Mouse (Mus musculus): ENCODE measurements around the gene Ripk3.

Gene Ripk3

DNA sequence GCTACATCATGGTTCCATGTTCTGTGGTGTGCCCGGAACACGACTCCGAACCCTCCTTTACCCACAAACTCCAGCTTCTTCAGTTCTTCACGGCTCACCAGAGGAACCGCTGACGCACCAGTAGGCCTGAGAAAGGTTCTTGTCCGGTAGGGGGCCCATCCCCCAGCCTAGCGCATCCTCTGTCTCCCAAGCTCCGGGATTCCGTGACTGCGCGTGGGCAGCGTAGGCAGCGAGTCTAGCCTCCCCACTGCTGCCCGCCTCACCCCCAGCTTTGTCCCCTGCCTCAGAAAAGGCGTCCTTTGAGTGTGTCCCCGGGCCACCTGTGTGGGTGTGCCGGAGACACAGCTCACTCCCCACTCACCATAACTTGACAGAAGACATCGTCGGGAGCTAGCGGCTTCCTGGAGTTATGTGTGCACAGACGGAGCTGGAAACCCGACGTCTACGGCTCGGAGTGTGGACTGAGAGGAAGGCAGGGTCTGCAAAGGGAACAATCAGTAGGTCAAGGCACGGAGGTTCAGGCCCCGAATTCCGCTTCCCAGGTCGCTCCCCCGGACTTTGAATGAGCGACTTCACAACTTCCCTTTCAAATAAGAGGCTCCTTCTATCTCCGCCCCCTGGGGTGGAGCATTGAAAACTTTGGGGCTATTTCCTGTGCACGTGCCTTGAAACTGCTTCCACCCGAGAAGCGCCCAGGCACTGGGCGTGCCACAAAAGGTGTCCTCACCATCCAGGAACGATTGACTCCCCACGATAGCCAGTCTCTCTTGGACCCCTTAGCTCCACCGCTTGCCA lies at the start of gene Ripk3:
Gene Ripk3, minus strand, starts transcription at position 610 of the 795 bp plus-strand sequence.
- DNase-seq (ENCODE audit: low read depth, low spot score) = no peak

DNA sequence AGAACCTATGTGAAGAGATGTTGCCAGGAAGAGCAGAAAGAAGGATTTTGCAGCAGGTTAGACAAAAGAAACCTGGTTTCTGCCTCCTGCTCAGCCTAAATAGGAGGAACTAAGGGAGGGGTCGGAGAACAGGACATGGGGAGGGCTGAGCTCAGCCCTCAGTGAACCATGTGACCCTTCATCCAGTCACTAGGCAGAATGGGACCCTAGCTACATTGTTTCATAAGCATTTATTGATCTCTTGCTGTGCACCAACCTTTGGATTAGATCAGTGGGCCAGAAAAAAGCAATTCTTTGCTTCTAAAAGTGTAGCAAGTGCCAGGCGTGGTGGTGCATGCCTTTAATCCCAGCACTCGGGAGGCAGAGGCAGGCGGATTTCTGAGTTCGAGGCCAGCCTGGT lies 49.6 kb upstream of the Ripk3 start:
- DNase-seq (ENCODE audit: low read depth, low spot score) = no peak

DNA sequence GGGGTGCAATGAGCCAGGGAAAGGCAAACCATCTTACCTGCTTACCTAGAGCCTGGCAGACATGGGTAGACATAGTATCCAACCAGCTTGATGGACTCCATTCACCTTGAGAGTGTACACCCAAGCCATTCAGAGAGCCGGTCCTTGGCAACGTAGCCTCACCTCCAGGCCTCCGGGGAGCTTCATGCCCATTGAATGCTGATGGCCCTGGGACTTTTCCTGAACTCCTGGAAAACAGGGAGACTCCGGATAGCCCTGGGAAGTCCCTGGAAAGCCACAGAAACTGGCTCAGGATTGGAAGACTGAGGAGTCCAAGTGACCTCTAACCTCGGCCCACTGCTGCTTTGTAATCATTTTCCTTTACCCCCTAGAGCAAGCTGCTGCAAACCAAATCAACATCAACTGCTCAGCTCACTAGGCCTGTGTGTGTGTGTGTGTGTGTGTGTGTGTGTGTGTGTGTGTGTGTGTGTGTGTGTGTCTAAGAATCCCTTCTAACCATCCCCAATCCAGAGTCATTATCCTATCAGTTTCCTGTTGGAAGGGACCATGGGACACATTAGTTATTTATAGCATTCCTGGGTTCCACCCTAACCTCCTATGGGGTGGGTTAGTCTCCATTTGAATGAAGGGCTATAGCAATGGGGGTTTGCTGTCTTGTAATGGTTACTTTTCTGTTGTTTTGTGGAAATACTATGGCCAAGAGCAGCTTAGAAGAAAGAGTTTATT lies 46.3 kb upstream of the Ripk3 start:
- no peak for DNase-seq (ENCODE audit: low read depth, low spot score)

DNA sequence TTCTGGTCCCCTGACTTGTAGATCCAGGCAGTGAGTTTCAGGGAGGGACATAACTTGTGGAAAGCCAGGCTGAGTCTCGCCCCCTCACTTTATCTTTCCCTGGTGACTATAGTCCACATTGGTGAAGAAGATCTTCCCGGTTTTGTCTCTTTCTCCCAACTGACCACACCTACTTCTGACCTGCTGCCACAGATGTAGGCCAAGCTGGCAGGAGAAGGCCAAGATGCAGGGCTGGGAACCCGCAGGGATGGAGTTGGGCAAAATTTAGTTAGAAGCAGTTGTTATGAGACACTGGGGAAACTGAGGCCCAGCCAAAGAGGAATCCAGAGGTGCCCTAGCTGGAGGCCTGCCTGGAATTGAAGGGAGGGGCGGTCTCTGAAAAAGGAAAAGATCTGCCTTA lies 44.5 kb upstream of the Ripk3 start:
- DNase-seq (ENCODE audit: low read depth, low spot score) = no peak

DNA sequence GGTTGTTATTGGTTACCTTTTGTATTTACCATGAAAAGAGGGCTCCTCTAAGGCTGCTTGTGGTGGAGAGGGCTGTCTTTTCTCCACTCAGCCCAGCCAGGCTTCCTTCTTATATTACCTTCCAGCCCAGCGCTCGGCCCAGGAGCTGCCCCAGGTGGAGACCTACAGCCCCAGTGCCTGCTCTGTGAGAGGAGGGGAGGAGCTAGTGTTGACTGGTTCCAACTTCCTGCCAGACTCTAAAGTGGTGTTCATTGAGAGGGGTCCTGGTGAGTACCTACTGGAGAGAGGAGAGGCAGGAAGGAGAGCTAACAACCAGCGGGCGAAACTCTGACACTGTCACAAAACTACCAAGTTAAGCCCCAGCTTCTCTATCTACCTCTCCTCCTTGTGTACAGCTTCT lies 41.7 kb upstream of the Ripk3 start:
- no peak for DNase-seq (ENCODE audit: low read depth, low spot score)

DNA sequence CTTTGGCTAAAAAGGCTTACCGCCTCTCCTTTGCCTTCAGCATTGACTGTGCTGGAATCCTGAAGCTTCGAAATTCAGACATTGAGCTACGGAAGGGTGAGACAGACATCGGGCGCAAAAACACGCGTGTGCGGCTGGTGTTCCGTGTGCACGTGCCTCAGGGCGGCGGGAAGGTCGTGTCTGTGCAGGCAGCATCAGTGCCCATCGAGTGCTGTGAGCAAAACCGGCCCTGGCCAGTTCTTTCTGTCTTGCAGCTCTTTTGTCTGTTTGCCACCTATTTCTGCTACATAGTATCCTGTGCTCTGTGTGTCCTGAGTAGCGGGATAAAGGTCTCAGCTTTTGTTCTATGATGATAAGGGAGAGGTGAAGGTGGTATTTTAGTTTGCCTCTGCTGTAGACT lies 41.2 kb upstream of the Ripk3 start:
- DNase-seq (ENCODE audit: low read depth, low spot score) = no peak

DNA sequence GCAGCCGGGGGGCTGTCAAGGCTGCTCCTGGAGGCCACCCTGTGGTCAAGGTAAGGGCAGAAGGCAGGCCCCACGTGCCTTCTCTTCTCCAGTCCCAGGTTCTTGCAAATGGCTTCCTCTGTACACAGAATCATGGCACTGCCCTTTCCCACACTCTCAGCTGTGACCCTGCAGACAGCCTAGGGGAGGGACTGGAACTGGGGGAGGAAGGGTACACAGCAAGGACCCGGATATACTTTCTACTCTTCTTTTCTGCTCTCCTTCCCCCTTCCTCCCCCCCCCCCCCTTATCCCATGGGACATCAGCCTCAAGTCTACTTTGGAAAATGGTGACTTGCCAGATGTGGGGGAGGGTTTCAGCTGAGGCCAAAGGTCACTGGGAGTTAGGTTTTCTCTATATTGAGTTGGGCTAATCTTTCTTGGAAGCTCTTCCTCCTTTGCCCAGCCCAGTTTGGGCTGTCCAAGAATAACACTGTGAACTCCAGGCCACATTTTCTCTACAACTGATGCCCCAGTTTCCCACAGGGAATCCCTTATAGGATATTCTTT lies 40.1 kb upstream of the Ripk3 start:
- no peak for DNase-seq (ENCODE audit: low read depth, low spot score)

DNA sequence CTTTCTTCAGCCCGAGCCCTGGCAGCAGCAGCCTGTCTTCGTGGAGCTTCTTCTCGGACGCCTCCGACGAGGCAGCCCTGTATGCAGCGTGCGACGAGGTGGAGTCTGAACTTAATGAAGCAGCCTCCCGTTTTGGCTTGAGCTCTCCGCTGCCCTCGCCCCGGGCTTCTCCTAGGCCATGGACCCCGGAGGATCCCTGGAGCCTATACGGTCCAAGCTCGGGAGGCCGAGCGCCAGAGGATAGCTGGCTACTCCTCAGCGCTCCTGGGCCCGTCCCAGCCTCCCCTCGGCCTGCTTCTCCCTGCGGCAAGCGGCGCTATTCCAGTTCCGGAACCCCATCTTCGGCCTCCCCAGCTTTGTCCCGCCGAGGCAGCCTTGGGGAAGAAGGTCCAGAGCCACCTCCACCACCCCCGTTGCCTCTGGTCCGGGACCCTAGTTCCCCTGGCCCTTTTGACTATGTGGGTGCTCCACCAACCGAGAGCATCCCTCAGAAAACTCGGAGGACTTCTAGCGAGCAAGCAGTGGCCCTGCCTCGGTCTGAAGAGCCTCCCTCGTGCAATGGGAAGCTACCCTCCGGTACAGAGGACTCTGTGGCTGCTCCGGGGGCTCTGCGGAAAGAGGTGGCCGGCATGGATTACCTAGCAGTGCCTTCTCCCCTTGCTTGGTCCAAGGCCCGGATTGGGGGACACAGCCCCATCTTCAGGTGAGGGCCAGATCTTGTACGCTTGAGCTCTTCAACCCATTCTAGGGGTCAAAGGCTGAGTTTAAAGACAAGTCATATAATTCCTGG lies 38.1 kb upstream of the Ripk3 start:
- DNase-seq (ENCODE audit: low read depth, low spot score) = no peak

DNA sequence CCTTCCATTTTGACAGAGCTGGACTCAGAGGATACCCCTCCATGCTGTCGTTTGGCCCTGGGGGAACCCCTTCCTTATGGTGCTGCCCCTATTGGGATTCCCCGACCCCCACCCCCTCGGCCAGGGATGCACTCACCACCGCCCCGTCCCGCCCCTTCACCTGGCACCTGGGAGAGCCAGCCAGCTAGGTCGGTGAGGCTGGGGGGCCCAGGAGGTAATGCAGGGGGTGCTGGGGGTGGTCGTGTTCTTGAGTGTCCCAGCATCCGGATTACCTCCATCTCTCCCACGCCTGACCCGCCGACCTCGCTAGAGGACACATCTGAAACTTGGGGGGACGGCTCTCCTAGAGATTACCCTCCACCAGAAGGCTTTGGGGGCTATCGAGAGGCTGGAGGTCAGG lies 37.5 kb upstream of the Ripk3 start:
- no peak for DNase-seq (ENCODE audit: low read depth, low spot score)

DNA sequence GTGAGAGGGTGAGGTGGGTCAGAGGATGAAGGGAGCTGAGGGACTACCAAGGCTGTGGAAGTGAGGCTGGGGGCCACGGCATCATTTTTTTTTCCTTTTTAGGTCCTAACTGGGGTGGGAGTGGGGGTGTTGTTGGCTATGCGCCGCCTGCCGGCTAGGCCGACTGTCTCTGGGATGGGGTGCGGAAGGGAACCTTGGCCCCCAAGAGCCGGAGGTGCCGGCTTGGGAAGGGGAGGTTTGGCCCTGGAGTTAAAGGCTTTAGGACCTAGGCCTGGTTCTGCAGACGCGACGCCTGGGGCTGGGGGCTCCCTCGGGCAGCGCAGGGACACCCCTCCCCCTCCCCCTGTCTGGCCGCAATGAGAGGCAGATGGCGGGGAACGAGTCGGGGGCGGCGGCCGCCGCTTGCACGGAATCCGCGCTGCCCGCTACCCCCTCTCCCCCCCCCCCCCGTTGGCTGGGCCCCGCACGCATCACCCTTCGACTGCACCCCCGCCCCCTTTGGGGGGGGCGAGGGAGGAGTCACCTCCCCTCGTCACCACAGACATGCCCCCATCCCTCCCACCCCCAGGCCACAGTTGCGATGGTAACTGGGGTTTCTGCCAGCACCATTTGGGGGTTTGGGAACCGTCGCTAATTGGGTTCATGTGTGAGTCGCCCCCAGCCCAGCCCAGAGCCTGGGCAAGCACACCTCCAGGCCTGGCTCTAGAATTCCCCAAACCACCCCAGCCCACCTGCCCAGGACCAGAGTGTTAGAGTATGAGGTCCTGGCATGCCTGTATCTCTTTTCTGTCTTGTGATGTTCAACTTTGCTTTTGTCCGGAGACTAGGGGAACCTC lies 36.8 kb upstream of the Ripk3 start:
- no peak for DNase-seq (ENCODE audit: low read depth, low spot score)

DNA sequence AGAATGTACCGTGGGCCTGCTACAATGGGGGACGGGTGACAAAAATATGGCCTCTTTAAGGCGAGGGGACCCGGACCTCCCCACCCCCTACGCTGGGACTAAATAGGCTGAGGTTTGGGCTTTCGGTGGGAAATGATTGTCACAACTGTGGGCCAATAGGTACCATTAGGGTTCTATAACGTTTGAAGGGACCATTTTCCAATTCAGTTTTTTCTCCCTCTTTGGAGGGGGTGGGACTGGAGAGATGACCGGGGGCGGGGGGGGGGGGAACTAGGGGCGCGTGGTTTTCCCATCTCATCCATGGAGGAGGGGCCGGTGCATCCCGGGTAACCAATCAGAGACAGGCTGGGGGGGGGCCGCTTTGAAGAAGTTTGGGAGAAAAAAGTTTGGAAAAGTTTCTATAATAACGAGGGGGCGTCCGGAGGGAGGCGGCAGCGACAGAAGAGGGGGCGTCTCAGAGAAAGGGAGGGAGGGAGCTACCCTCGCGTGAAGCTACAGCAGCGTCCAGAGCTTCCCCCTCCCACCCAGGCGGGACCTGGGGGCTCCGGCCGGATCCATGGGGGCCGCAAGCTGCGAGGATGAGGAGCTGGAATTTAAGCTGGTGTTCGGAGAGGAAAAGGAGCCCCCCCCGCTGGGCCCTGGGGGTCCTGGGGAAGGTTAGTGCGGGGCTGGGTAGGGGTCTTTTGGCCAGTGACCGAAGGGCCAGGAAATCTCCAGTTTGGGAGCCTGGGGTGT lies 36.0 kb upstream of the Ripk3 start:
- DNase-seq (ENCODE audit: low read depth, low spot score) = no peak

DNA sequence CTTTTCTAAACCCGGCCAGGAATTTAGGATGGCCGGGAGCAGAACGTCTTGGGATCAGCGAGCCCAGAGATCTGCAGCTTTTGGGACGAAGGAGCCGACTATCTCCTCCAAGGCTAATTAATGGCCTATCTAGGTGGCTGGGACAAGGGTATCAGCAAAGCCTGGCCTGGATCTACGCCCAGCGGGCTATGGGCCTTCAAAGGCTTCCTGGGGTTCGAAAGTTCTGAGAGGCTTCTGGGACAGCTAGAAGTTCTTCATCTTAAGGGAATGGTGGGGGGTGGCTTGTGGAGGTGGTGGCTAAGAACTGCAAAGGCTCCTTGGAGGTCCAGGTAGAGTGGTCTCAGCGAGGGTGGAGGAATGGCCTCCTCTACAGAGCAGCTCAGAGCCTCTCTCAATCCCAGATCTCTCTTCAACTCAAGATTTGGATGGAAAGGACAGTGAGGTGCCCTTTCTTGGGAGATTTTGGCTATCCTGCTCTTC lies 35.4 kb upstream of the Ripk3 start:
- DNase-seq (ENCODE audit: low read depth, low spot score) = no peak

DNA sequence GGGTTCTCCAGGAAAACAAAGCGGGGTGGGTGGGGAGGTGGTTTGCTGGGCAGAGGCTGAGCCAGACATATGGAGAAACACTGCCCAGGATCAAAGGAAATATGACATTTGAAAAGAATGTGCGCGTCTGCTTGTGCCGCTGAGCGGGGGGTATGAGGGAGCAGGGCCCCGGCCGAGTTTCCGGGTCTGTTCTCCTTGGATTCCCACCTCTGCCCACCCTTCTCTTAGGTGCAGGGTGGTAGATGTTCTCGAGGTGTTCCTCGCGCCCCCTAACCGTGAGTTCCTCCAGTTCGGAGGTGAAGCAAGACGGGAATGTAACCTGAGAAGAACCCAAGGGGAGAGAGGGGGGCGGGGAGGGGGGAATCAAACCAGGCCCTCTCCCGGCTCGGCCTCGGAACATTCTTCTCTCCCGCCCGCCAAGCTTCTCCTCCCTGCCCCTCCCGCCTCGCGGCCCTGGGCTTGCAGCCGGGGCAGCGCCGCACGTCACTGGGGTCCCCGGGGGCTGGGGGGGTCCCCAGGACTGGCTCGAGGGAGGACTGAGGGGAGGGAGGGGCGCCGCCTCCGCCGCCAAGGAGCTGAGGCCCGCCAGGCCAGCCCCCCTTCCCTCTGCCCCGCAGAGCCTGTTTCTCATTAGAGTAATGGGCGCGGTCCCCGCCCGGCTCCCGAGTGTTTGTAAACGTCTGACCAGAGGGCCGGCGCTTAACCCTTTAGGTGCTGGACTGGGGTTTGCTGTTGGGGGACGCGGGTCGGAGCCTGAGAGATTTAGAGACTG lies 34.5 kb upstream of the Ripk3 start, which contains the start of gene Nfatc4:
Gene Nfatc4, plus strand, starts transcription at position 154 of the 772 bp plus-strand sequence.
- no peak for DNase-seq (ENCODE audit: low read depth, low spot score)

DNA sequence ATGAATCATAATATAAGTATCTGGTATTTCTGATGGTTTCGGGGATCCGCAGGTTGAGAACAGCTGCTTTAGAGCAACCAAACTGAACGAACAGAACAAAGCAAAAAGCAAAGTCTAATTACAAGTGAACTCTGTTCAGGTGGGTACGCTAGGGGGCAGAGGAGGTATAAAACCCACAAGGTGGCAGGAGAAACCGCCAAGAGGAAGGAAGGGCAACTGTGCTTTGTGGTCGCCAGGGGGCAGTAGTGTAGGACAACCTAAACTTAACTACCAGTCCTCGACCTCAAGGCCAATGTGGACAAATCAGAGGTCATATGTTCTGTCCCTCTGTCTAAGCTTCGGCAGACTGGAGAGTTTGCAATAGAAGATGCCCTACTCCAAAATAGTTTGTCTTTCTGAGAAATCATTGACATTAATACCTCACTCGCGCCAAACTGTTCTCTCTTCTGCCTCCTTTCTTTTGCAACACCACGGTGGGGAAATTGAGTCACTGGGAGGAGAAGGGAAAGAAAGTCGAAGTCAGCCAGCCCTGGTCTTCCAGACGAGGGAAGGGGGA lies 33.8 kb upstream of the Ripk3 start:
- DNase-seq (ENCODE audit: low read depth, low spot score) = peak; percentile 81

DNA sequence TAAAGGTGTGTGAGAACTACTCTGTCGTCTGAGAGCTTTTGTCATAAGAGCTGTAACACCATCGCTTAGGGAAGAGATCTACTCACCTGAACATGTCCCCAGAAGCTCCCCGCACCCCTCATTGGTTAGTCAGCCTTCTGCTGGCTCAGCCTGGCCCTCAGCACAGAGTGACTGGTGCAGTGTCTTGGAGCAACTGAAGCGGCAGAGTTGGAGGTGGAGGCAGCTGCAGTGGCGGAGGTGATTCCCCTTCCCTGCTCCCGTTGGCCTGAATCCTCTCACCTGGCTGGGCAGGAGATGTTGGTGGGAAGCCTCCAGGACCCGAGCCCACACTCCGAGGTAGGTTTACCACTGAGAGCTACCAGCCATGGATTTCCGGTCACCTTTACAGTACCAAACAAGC lies 31.9 kb upstream of the Ripk3 start:
- DNase-seq (ENCODE audit: low read depth, low spot score) = no peak

DNA sequence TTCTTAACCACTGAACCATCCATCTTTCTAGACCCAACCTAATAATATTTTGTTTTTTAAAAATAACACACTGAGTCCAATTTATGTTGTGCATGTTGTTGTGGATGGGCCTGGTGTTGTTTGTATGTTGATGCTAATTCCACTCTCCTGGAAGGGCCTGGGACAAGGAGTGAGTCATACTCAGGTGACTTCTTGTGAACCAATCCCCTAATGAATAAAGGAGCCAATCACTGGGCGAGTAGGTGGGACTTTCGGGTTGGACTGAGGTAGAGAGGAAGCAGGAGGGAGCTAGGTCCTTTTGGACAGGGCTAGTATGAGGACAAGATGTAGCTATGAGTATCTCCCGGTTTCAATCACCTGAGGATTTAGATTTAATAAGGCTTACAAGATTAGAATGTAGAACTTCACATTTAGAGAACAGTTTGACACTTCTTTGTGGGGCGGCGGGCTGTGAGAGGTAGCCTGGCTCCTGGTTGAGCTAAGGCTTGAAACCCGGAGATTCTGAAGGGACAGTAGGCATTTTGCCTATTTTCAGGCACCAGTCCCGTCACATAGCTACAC lies 31.3 kb upstream of the Ripk3 start:
- DNase-seq (ENCODE audit: low read depth, low spot score) = no peak

DNA sequence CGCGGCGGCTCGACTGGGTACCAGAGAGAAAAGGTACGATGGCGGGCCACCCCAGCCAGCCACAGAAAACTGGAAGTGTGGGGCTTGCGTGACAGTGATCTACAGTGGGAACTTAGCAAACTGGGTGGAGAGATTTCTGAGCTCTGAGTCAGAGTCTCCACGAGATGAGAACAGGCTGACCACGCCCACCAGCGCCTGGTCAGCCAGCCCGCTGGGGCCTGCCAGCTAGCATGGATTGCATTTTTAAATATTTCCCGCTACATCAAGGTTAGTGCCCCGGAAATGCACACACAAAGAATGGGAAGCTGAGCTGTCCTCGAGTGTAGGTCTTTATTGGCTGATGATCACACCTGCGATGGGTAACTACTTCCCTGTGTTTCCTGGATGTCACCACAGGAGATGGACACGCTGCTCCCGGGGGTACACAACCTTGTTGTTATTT lies 26.7 kb upstream of the Ripk3 start:
- peak; percentile 23 for DNase-seq (ENCODE audit: low read depth, low spot score)

DNA sequence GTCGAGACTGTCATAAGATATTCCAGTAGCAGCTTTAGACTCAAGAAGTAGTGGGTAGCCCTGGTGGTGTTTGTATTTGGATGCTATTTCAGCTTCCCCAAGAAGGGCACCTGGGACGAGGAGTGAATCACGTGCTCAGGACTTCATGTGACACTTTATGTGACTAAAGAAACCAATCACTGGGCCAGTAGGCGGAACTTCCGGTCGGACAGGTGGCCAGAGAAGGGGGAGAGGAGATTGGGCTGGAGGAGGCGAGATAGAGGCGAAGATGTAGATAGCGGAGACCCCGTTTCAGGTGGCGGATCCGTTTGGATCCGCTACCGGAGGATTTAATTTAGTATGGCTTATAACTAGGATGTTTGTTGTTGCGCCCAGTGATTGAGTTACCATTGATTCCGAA lies 26.2 kb upstream of the Ripk3 start:
- DNase-seq (ENCODE audit: low read depth, low spot score) = peak; percentile 79
